Mouse (Mus musculus) liver, postnatal 0 days (tissue): ENCODE results near the gene Fam210b. TPM values are rescaled to one million over a fixed set of nuclear protein-coding genes. Genes with fewer than 3 reads are reported as not detected.

ENCODE experiments used
- ATAC-seq: fragments of 200-750 bp; cut with Nextera tagmentation; 2 replicates; pipeline ENCODE4 v1.8.0; 2017; ENCODE audit warnings: mild to moderate bottlenecking, moderate library complexity
- DNase-seq: peaks from one replicate; pipeline ENCODE4 v3.0.0-alpha.2; 2016
- H3K27ac ChIP-seq: fragments of 300-500 bp; sonication (generic); 2 replicates; pipeline ENCODE4 v1.5.1; 2014; ENCODE audit warnings: antibody characterized with exemption, moderate library complexity, mild to moderate bottlenecking, low read depth
- H3K27me3 ChIP-seq: fragments of 300-500 bp; sonication (generic); 2 replicates; pipeline ENCODE4 v1.6.1; 2014; ENCODE audit warnings: low read length, control low read depth, mixed read lengths; ENCODE audit not compliant: insufficient read depth
- H3K36me3 ChIP-seq: fragments of 300-500 bp; sonication (generic); replicated peaks from 2 replicates; pipeline ENCODE4 v1.6.1; 2014; ENCODE audit warnings: mild to moderate bottlenecking, control low read depth, low read length, moderate library complexity, mixed read lengths; ENCODE audit not compliant: insufficient read depth
- H3K4me1 ChIP-seq: fragments of 300-500 bp; sonication (generic); 2 replicates; pipeline ENCODE4 v1.6.1; 2014; ENCODE audit warnings: antibody characterized with exemption, mild to moderate bottlenecking, control low read depth; ENCODE audit not compliant: insufficient read depth
- H3K4me2 ChIP-seq: fragments of 300-500 bp; sonication (generic); 2 replicates; pipeline ENCODE4 v1.6.1; 2014; ENCODE audit warnings: low read depth, mild to moderate bottlenecking, low read length, moderate library complexity, mixed read lengths
- H3K4me3 ChIP-seq: fragments of 300-500 bp; sonication (generic); 2 replicates; pipeline ENCODE4 v1.5.1; 2014; ENCODE audit warnings: low read depth, low read length
- H3K9ac ChIP-seq: fragments of 300-500 bp; sonication (generic); replicated peaks from 2 replicates; pipeline ENCODE4 v1.6.1; 2014; ENCODE audit warnings: mild to moderate bottlenecking, moderate library complexity
- H3K9me3 ChIP-seq: fragments of 300-500 bp; sonication (generic); 2 replicates; pipeline ENCODE4 v1.6.1; 2016; ENCODE audit warnings: mild to moderate bottlenecking, control low read depth, low read length, mixed read lengths
- CTCF ChIP-seq: sonication (generic); IDR thresholded peaks from 2 replicates; pipeline ENCODE4 v1.5.1; 2016; ENCODE audit warnings: antibody characterized with exemption, low read depth
- EP300 ChIP-seq: IDR thresholded peaks from 2 replicates; pipeline ENCODE4 v1.6.1; 2016; ENCODE audit warnings: antibody characterized with exemption, low read depth, mild to moderate bottlenecking
- WGBS: fragments of 180-500 bp; shearing (Covaris S2); extraction: QIAGEN DNeasy Blood & Tissue Kit; methylation state at CpG from one replicate; pipeline ENCODE4 v1.1.7; 2014; ENCODE audit not compliant: insufficient replicate concordance; 5-methylcytosine and 5-hydroxymethylcytosine counted together
- polyA plus RNA-seq: library from polyadenylated mRNA; unstranded; fragments of >200 nt; fragmentation: Nextera tagmentation; extraction: Ambion mirVana; gene quantifications from 2 replicates; pipeline ENCODE4 v1.2.1, GENCODE M21; 2015

Fam210b gene
- polyA plus RNA-seq, 1 experiment from 2014 or later: 81.2 TPM

DNA sequence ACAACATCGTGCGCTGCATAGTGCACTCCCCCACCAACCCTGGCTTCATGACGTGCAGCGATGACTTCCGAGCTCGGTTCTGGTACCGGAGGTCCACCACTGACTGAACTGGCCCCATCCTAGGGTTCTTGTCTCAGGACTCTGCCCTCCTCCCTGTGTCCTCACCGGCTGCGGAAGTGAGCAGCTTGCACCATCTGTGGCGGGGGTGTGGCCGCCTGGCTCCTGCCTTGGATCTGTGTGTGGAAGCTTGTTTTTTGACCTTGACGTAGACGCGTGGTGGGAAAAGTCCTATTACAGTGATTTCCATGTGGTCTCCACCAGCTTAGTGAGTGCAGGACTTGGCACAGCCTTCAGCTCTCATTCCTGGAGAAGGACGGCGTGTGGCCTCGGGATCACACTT lies 35.1 kb downstream of the Fam210b start:
- H3K4me2 ChIP-seq: no peak overlapping the region
- H3K27me3 ChIP-seq: no peaks in the 10 kb centered on the region
- DNase-seq: no peak
- no peaks in the 10 kb centered on the region for H3K4me1 ChIP-seq
- no peak overlapping the region for H3K4me3 ChIP-seq
- no peaks in the 10 kb centered on the region for H3K9me3 ChIP-seq
- H3K27ac ChIP-seq: no peak overlapping the region
- no peak for TF ChIP-seq EP300
- no peak for TF ChIP-seq CTCF
- H3K9ac ChIP-seq: no peak overlapping the region
- ATAC-seq: no peak
- 91% methylated on average over 17 of the region's 17 CpGs for WGBS
- H3K36me3 ChIP-seq: peaks cover 60% of the 10 kb centered on the region

- H3K4me1 ChIP-seq: no peaks in the 10 kb centered on the region
- no peak overlapping the region for H3K4me2 ChIP-seq
- H3K36me3 ChIP-seq: peaks cover 51% of the 10 kb centered on the region
- H3K9me3 ChIP-seq: no peaks in the 10 kb centered on the region
- WGBS: 84% methylated on average over 11 of the region's 11 CpGs
- DNase-seq: no peak
- ATAC-seq: no peak
- H3K4me3 ChIP-seq: no peak overlapping the region
- TF ChIP-seq CTCF: no peak
- no peak for TF ChIP-seq EP300
- no peak overlapping the region for H3K9ac ChIP-seq
- 0 out of 2 replicates have a peak overlapping the region, but pooled peaks have one; percentile 44 for H3K27ac ChIP-seq
- no peaks in the 10 kb centered on the region for H3K27me3 ChIP-seq
These were observed 36.0 kb downstream of the Fam210b start for GRCm38 (mm10) chr2:172381341-172381740.

GRCm38 (mm10) chr2:172381898-172382297 lies 36.5 kb downstream of the Fam210b start:
- H3K9ac ChIP-seq: no peak overlapping the region
- H3K27ac ChIP-seq: 0 out of 2 replicates have a peak overlapping the region, but pooled peaks have one; percentile 44
- no peak for TF ChIP-seq EP300
- no peak for TF ChIP-seq CTCF
- no peak for DNase-seq
- peaks cover 47% of the 10 kb centered on the region for H3K36me3 ChIP-seq
- peak; percentile 31; the same call in 1 of the 2 replicates for ATAC-seq
- H3K27me3 ChIP-seq: no peaks in the 10 kb centered on the region
- no peak overlapping the region for H3K4me2 ChIP-seq
- H3K4me1 ChIP-seq: no peaks in the 10 kb centered on the region
- H3K4me3 ChIP-seq: no peak overlapping the region
- no peaks in the 10 kb centered on the region for H3K9me3 ChIP-seq
- WGBS: 74% methylated on average over 12 of the region's 12 CpGs

DNA sequence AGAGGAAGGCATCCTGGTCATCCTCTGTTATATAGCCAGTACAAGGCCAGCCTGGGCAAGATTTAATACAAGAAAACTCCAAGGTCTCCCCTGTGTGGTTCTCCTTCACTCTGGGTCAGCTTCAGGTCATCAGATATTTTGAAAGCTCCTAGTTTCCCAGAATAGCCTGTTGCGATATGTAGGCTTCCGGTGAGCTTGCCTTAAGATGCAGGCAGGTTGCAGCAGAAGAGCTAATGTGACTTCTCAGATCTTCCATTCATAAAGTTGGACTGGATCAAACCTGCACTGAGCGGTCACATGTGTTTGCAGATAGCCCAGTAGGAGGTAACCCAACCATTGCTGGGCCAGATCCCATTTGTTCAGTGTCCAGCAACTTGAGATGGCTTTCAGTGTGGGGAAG lies 39.4 kb downstream of the Fam210b start:
- DNase-seq: no peak
- 82% methylated on average over 3 of the region's 3 CpGs for WGBS
- ATAC-seq: no peak
- Histone ChIP-seq H3K4me2 (no peak overlapping the region), H3K9me3 (no peaks in the 10 kb centered on the region), H3K27me3 (no peaks in the 10 kb centered on the region), H3K4me1 (no peaks in the 10 kb centered on the region), H3K36me3 (peaks cover 22% of the 10 kb centered on the region), H3K27ac (no peak overlapping the region), H3K9ac (no peak overlapping the region), H3K4me3 (no peak overlapping the region)
- TF ChIP-seq EP300: no peak

GRCm38 (mm10) chr2:172390341-172390740 lies 45.0 kb downstream of the Fam210b start:
- H3K36me3 ChIP-seq: no peaks in the 10 kb centered on the region
- TF ChIP-seq CTCF (no peak), EP300 (no peak)
- no peak overlapping the region for H3K9ac ChIP-seq
- H3K4me2 ChIP-seq: no peak overlapping the region
- peaks cover 9% of the 10 kb centered on the region; the same call in 1 of the 2 replicates for H3K4me1 ChIP-seq
- H3K9me3 ChIP-seq: no peaks in the 10 kb centered on the region
- H3K27me3 ChIP-seq: no peaks in the 10 kb centered on the region
- no peak overlapping the region for H3K27ac ChIP-seq
- 37% methylated on average over 6 of the region's 6 CpGs for WGBS
- DNase-seq (no peak), ATAC-seq (no peak)
- no peak overlapping the region for H3K4me3 ChIP-seq

GRCm38 (mm10) chr2:172392041-172392521 lies 46.7 kb downstream of the Fam210b start:
- TF ChIP-seq CTCF: no peak
- no peak for TF ChIP-seq EP300
- DNase-seq (no peak), ATAC-seq (no peak)
- H3K4me3 ChIP-seq: no peak overlapping the region
- 56% methylated on average over 10 of the region's 10 CpGs for WGBS
- H3K9me3 ChIP-seq: no peaks in the 10 kb centered on the region
- H3K4me2 ChIP-seq: no peak overlapping the region
- no peak overlapping the region for H3K27ac ChIP-seq
- no peaks in the 10 kb centered on the region for H3K27me3 ChIP-seq
- H3K9ac ChIP-seq: no peak overlapping the region
- H3K4me1 ChIP-seq: peaks cover 9% of the 10 kb centered on the region
- H3K36me3 ChIP-seq: no peaks in the 10 kb centered on the region
